Mouse (Mus musculus) embryonic stem cell, embryonic (primary cell): ENCODE measurements around the gene Tex22.

Experiments
- CTCF ChIA-PET, 4 experiments: fragments of 300-600 bp in 2 of 4; fragments of 350-600 bp in 2 of 4; sonication (Branson Sonifier 250); formaldehyde crosslinking; loops; one replicate each; lab custom pipeline; 2022; ENCODE audit warnings: inconsistent platforms in 2 of 4; lab: Charles Lee
- POLR2A ChIA-PET, 4 experiments: fragments of 300-600 bp in 2 of 4; fragments of 350-600 bp in 2 of 4; sonication (Branson Sonifier 250); formaldehyde crosslinking; loops; one replicate each; lab custom pipeline; 2022; ENCODE audit warnings: antibody characterized with exemption in 4 of 4, inconsistent platforms in 1 of 4; lab: Charles Lee

Gene Tex22

DNA sequence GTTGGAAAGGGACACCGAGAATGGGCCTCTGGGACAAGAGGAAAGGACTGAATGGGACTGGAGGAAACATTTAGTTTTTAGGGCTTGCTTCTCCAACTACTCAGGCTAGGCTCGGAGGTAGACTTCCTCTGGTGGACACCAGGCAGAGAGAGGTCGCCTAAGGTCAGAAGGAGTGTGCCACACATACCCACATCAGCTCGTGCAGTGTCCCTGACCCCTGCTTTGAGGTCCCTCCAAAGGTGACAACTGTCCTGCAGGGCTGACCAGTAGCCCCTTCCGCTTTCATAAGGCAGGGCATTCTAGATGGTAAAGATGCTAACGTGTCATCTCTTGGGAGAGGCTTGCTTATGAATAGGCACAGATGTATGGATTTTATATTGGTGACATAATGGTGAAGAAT, 1.2 kb downstream of the Tex22 start:
- ChIA-PET CTCF (interaction anchor here (0.7 to 5.3 kb wide), 38 partner anchors 8 to 524 kb away, joined by 3 to 33 read pairs (median 7); partner anchors contain the start of genes Brf1 (in 1 of the 4), Crip2 (in 1 of the 4), Mta1 (in 1 of the 4) and Siva1 (in 1 of the 4)), POLR2A (interaction anchor here in 3 of 4 experiments (0.6 to 3.1 kb wide), 14 partner anchors 10 to 142 kb away, joined by 3 to 36 read pairs (median 8); partner anchors contain the start of genes Brf1 (in 1 of the 3) and Mta1 (in 1 of the 3))

DNA sequence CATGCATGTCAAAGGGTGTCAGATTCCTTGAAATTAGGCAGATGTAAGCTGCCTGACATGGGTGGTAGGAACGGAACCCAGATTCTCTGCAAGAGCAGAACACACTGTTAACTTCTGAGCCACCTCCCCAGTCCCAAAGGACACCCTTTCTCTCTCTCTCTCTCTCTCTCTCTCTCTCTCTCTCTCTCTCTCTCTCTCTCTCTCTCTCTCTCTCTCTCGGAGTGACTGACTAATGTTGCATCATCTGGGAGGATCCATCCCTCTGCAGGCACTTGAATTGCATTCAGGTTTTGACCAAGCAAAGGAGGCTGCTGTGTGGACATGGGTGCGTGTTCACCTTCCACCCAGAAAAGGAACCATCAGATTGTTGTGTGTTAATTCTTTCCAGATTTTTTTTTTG, 13.0 kb downstream of the Tex22 start:
- ChIA-PET CTCF (interaction anchor here in 3 of 4 experiments (0.7 to 4.0 kb wide), 7 partner anchors 12 to 133 kb away, joined by 3 to 33 read pairs (median 4); partner anchors contain the start of gene Tex22 (in 2 of the 3)), POLR2A (interaction anchor here in 3 of 4 experiments (0.7 to 4.7 kb wide), 6 partner anchors 8 to 130 kb away, joined by 3 to 36 read pairs (median 8); partner anchors contain the start of gene Tex22 (in 2 of the 3))

DNA sequence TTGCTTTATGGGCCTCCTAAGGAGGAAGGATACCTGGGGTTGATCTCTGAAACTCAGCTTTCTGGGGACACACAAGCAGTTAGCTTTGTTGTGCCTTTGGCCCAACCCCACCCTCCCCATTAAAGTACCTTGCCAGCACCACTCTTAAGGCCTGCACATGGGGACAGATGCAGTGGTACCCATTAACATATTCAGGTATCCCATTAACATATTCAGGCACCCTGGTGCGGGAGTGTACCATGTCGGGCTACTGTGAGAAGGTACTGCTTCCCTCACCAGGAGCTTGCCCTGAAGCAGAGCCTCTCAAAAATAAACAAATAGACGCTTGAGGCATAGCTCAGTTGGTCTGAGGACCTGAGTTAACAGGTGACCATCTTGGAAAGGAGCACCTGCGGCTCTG, 13.7 kb downstream of the Tex22 start:
- ChIA-PET POLR2A (interaction anchor here in 2 of 4 experiments (0.7 to 4.2 kb wide), 8 partner anchors 8 to 84 kb away, joined by 3 to 25 read pairs (median 4); partner anchors contain the start of genes Tex22 (in 2 of the 2) and Crip2 (in 1 of the 2)), CTCF (interaction anchor here in 2 of 4 experiments (0.5 to 4.0 kb wide), 10 partner anchors 9 to 975 kb away, joined by 3 to 33 read pairs (median 4); partner anchors contain the start of gene Tex22 (in 2 of the 2))

DNA sequence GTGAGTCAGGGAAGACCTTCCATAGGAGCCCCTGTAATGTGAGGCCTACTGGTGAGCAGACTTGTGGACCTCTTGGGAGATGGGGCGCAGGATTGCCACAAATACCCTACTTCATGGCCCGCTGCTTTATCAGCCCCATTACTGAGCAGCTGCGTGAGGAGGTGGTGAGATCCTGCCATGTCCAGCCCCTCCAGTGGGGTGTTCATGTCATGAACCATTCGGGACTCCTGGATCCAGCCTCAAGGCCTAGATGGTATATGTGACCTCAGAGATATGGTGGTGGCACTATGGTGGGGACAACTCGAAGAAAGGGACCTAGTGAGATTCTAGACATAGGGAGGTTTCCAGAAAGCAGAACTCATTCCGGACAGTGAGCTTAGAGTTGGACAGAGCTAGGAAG, 14.8 kb downstream of the Tex22 start:
- POLR2A ChIA-PET: interaction anchor here in 2 of 4 experiments (0.7 to 4.2 kb wide), 8 partner anchors 14 to 119 kb away, joined by 3 to 25 read pairs (median 4); partner anchors contain the start of genes Tex22 (in 2 of the 2) and Crip2 (in 1 of the 2)
- CTCF ChIA-PET: interaction anchor here in 3 of 4 experiments (0.6 to 4.0 kb wide), 6 partner anchors 14 to 58 kb away, joined by 4 to 33 read pairs (median 4); partner anchors contain the start of gene Tex22 (in 3 of the 3)

DNA sequence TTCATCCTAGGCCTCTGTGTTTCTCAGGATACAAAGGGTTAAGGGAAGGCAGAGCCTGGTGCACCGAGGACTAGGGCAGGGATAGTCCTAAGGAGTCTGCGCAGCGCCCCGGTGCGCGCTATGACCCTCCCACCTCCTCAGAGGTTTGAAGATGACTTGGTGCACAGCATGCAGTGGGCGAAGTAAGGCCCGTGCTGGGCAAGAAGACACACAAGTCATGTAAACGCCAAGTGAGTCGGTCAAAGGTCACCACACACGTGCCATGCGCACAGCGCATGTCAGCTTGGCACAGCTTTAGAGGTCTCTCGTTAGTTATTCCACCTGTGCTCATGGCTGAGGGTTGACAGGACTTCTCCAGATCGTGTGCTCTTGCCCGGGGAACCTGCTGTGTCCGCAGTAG, 15.8 kb downstream of the Tex22 start:
- CTCF ChIA-PET: interaction anchor here (0.9 to 4.0 kb wide), 8 partner anchors 14 to 161 kb away, joined by 3 to 33 read pairs (median 5); partner anchors contain the start of genes Tex22 (in 4 of the 4), Brf1 (in 1 of the 4) and Jag2 (in 1 of the 4)

DNA sequence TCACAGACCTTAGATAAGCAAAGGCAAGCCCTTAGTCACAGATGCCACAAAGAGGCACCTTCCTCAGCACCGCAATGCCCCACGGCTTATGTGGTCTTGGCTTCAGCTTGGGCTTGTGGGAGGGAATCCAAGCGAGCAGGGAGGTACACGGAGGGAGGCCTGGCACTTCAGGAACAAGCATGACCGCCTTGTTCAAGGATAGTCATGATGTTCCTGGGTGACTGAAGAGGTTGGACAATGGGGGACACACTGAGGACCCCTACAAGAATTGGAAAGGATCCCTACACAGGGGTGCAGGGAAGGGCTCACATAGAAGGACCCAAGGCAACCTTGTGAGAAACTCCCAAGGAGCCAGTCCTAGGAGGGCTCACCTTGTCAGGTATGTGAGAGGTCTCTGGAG, 22.7 kb downstream of the Tex22 start:
- ChIA-PET POLR2A (interaction anchor here in 3 of 4 experiments (0.7 to 5.0 kb wide), 14 partner anchors 9 to 383 kb away, joined by 3 to 21 read pairs (median 4); partner anchors contain the start of genes Tex22 (in 2 of the 3), Brf1 (in 1 of the 3) and Tedc1 (in 1 of the 3)), CTCF (interaction anchor here in 2 of 4 experiments (0.5 to 3.1 kb wide), 4 partner anchors 22 to 1063 kb away, joined by 3 to 14 read pairs (median 4); partner anchors contain the start of genes Crip2 (in 1 of the 2) and Tex22 (in 1 of the 2))

More for the DNA sequence above, 15.8 kb downstream of the Tex22 start:
- POLR2A ChIA-PET: interaction anchor here in 2 of 4 experiments (0.6 to 4.2 kb wide), 7 partner anchors 15 to 149 kb away, joined by 3 to 25 read pairs (median 5); partner anchors contain the start of genes Tex22 (in 2 of the 2) and Crip1 (in 1 of the 2)

DNA sequence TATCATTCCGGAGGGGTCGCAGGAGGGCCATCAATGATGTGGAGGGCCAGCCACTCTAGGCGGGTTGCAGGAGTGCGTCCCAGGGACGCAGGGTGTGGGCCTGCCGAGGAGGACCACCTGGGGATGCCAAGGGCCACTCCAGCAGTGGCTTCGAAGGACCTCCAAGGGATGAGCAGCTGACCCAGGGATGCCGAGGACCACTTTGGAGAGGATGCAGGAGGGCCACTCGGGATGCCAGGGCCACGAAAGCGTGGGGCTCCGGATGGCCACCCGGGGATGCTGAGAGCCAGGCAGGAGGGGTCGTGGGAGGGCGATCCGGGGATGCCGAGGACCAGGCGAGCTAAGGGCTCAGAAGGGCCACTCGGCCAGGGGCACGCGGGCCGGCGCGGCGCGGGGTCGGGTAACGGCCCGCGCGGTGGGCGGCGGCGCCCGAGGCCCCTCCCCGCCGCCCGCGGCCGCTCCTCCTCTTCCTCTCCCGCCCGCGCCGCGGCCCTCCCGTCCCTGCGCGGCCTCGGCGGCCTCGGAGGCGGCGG, 23.5 kb downstream of the Tex22 start, which contains the start of gene Mta1:
Gene Mta1, plus strand, starts transcription at position 530 of the 533 bp plus-strand sequence.
- ChIA-PET CTCF (interaction anchor here in 1 of 4 experiments (1.0 to 3.1 kb wide), 2 partner anchors 23 to 254 kb away, joined by 3 to 14 read pairs; partner anchors contain the start of gene Tex22), POLR2A (interaction anchor here in 3 of 4 experiments (0.6 to 5.0 kb wide), 7 partner anchors 13 to 121 kb away, joined by 3 to 21 read pairs (median 3); partner anchors contain the start of gene Tex22 (in 3 of the 3))

DNA sequence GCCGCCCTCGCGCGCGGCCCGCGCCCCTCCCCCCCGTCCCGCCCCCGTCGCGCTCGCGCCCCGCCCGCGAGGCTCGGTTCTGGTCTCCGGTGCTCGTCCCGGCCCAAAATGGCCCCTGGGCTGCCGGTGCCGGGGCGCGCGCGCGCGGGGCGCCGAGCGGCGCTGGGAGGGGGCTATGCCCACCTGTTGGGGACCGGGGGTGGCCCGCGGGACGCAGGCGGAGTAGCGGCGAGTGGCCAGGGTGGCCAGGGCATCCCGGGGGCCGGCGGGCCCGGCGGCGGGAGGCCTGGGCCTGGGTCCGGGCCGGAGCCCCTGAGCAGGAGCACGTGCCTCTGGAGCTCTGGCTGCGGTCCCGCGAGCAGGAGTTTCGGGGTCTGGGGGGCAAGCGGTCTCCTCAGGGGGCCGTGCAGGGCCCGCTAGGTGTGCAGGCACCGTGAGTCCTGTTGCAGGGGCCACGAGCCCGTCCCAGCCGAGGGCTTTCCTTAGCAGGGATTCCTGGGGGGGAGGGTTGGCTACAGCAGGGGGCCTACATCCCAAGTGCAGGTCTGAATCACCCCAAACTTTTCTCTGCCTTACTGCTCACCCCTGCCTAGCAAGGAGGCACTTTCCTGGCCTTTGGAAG, 24.3 kb downstream of the Tex22 start:
- ChIA-PET CTCF (interaction anchor here in 1 of 4 experiments (0.5 to 3.1 kb wide), 3 partner anchors 11 to 254 kb away, joined by 3 to 14 read pairs (median 3); partner anchors contain the start of gene Tex22), POLR2A (interaction anchor here (0.6 to 1.6 kb wide), 5 partner anchors 24 to 98 kb away, joined by 3 to 6 read pairs (median 3); partner anchors contain the start of genes Brf1 (in 2 of the 4) and Tex22 (in 1 of the 4))

DNA sequence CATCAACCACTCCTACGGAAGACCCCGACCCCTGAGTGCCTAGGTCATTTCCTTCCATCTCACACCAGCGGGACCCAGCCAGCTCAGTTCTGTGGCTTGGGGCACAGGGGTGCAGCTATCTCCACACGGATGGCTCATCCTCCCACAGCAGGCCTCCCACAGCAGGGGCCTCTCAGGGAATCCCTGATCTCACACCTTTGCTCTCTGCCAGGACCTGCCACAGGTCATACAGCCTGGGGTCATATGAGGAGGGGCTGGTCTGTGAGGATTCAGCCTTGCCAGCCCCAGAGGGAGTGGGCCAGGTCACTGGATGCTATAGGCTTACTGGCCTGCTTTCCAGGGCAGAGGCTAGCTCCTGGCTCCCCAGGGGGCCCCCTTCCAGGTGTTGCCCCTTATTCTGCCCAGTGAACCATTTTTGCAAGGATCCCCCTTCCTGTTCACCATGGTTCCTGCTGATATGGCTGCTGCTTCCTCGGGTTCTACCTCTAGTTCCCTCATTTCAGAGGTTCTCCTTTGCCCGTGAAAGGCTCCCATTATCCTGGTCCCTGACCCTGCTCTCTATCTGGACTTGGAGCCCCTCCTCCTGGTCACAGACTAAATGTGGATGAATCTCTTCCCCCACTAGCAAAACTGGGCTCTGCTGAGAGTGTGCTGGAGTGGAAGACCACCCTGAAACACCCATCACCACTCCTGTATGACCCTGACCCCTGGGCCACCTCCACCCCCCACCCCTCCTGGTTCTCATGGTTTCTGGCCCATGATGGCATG, 25.4 kb downstream of the Tex22 start:
- ChIA-PET POLR2A (interaction anchor here in 3 of 4 experiments (0.6 to 1.6 kb wide), 7 partner anchors 14 to 99 kb away, joined by 3 to 8 read pairs (median 3); partner anchors contain the start of genes Brf1 (in 2 of the 3) and Tex22 (in 1 of the 3)), CTCF (interaction anchor here in 2 of 4 experiments (0.5 to 3.1 kb wide), 3 partner anchors 10 to 732 kb away, joined by 3 to 14 read pairs (median 4); partner anchors contain the start of gene Tex22 (in 1 of the 2))

DNA sequence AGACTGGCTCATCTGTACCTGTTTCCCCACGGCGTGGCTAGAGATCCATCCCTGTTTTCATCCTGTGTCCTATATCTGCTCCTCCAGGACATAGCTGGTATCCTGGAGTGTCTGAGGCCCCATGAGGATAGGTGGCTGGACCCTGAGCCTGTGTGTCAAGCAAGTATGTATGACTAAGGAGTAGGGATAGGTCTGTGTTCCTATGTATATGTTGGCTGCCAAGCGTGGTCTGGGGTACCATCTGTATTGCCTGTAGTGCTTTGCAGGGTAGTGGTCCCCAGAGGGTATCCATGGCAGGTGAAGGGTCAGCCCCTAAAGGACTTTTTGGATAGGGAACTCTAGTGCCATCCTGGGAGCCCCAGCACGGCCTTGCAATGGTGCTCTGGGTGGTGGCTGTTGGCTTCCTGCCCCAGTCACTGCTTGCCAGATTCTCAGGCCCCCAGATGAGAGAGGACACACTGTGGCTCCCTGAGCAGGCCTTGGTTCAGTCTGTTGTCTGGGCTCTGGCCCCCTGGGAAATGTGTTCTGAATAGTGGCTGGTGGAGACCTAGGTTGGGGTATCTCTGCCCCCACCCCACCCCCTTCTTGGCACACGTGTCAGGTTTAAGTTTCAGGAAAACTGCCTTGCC, 26.3 kb downstream of the Tex22 start:
- ChIA-PET POLR2A (interaction anchor here (0.5 to 1.6 kb wide), 14 partner anchors 8 to 471 kb away, joined by 3 to 13 read pairs (median 3); partner anchors contain the start of genes Tex22 (in 2 of the 4) and Brf1 (in 1 of the 4)), CTCF (interaction anchor here (0.6 to 1.0 kb wide), 11 partner anchors 11 to 733 kb away, joined by 3 to 7 read pairs (median 3); no protein-coding TSS in a partner anchor)

DNA sequence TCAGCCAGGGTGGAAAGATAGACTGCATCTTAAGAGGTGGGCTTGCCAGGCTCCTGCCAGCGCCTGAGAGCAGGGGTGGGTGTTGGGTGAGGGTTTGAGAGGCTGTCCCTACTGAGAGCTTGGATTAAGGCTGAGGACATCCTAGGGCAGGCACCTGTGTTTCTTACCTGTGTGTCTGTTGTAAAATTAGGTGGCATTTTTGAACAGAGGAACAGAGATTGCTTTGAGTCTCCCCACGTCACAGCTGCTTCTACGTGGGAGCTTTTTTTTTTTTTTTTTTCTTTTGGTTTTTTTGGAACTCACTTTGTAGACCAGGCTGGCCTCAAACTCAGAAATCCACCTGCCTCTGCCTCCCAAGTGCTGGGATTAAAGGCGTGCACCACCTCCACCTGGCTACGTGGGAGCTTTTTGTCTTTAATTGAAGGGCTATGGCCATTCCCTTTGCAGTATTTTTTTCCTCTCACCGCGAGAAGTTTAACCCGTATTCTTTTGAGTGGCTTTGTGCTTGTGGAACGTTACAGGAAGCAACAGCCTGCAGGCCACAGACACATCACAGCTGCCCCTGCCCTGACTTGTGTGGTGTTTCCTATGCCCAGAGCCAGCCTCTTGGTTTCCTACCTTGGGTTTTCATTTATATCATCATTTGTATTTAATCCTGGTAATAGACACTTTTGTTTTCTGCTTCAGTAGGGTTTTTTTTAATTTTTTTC, 27.1 kb downstream of the Tex22 start:
- ChIA-PET CTCF (interaction anchor here (0.6 to 1.0 kb wide), 13 partner anchors 10 to 377 kb away, joined by 3 to 7 read pairs (median 4); partner anchors contain the start of gene Tex22 (in 1 of the 4)), POLR2A (interaction anchor here (0.5 to 1.4 kb wide), 12 partner anchors 9 to 471 kb away, joined by 3 to 13 read pairs (median 3); partner anchors contain the start of gene Tex22 (in 1 of the 4))

DNA sequence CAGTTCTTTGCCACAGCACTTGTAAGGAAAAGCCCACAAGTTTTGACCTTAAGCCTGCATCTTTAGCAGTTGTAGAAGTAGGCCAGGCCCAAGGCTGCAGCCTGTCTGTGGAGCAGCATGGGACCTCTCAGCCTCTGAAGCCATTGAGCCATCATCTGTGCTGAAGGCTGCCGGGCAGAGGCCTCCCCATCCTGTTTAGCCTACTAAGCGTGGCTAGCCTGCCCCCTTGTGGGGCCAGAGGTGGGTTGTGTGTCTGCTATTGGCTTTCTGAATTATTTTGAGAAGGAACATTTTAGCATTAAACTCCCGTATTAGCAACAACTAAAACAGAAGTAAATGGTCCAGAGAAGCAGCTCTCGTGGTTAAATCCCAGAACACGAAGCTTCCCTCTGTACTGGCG, 28.2 kb downstream of the Tex22 start:
- CTCF ChIA-PET: interaction anchor here in 1 of 4 experiments (1.1 to 2.9 kb wide), 2 partner anchors 11 to 28 kb away, joined by 3 to 27 read pairs; partner anchors contain the start of gene Tex22
- POLR2A ChIA-PET: interaction anchor here in 3 of 4 experiments (0.7 to 1.9 kb wide), 4 partner anchors 12 to 28 kb away, joined by 3 to 8 read pairs (median 3); partner anchors contain the start of gene Tex22 (in 2 of the 3)

DNA sequence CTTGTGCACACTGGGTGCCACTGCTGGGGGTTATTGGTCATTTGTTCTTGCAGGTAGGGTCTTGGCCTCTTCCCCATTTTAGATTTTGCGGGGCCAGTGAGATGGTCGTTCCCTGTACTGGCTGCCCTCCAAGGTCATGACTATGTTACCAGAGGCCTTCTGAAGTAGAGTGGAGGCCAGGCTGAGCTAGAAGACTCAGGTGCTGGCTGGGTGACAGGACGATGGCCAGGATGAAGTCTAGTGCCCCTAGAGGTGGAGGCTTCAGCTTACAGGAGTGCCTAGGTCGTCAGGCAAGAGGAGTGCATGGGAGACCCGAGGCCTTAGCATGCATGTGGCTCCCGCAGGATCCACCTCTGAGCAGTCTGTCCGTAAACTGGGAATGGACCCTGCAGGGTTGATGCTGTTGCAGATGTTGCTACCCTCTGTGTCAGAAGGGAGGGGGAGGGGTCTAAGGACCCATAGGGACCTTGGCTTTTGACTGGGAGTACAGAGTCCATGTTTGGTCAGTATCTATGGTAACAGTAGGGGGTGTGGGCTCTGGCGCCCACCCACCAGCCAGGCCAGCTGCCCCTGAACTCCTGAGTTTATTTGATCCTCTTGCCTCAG, 29.6 kb downstream of the Tex22 start:
- POLR2A ChIA-PET: interaction anchor here in 3 of 4 experiments (0.6 to 2.3 kb wide), 14 partner anchors 9 to 432 kb away, joined by 3 to 10 read pairs (median 4); partner anchors contain the start of genes Brf1 (in 2 of the 3), Tedc1 (in 1 of the 3) and Tex22 (in 1 of the 3)
- CTCF ChIA-PET: interaction anchor here in 3 of 4 experiments (0.6 to 2.9 kb wide), 26 partner anchors 9 to 1445 kb away, joined by 3 to 27 read pairs (median 4); partner anchors contain the start of genes Crip1 (in 2 of the 3), Brf1 (in 1 of the 3), Pacs2 (in 1 of the 3) and Tex22 (in 1 of the 3)

DNA sequence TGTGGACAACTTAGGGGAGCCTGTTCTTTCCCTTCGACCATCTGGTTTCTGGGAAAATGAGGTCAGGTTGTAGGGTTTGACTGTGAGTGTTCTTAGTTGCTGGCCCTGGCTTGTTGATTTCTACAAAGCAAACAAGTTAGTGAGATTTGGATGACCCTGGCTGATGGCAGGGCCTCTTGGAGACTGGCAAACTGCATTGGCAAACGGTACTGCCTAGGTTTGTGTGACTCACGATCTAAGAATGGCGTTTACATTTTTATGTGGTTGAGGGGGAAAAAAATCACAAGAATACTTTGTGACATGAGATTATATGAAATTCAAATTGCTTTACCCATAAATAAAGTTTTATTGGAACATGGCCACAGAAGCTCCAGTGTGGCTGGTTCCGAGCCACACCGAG, 32.1 kb downstream of the Tex22 start:
- POLR2A ChIA-PET: interaction anchor here in 1 of 4 experiments (1.1 to 1.4 kb wide), 2 partner anchors 12 to 32 kb away, joined by 3 to 4 read pairs; partner anchors contain the start of gene Tex22
- CTCF ChIA-PET: interaction anchor here in 2 of 4 experiments (1.0 to 1.4 kb wide), 2 partner anchors 32 to 39 kb away, joined by 3 to 4 read pairs; partner anchors contain the start of genes Crip1 (in 1 of the 2) and Tex22 (in 1 of the 2)
